Mouse (Mus musculus) neural tube, embryonic 11.5 days (tissue): Measurements from ENCODE around the gene Traf3. TPM values are rescaled to one million over a fixed set of nuclear protein-coding genes. Genes with fewer than 3 reads are reported as not detected.

Experiments used
- ATAC-seq: fragments of 200-750 bp; cut with Nextera tagmentation; 2 replicates; pipeline ENCODE4 v1.8.0; 2017; ENCODE audit warnings: moderate number of reproducible peaks, mild to moderate bottlenecking, moderate TSS enrichment, moderate library complexity; ENCODE audit not compliant: insufficient read depth, low FRiP score, low TSS enrichment
- DNase-seq: peaks from one replicate; pipeline ENCODE4 v3.0.0-alpha.2; 2015; ENCODE audit warnings: low spot score
- H3K27ac ChIP-seq: fragments of 300-500 bp; sonication (generic); 2 replicates; pipeline ENCODE4 v1.5.1; 2014; ENCODE audit warnings: low read depth, mild to moderate bottlenecking, low read length
- H3K27me3 ChIP-seq: fragments of 300-500 bp; sonication (generic); 2 replicates; pipeline ENCODE4 v1.6.1; 2014; ENCODE audit warnings: mild to moderate bottlenecking, low read length, mixed read lengths; ENCODE audit not compliant: control insufficient read depth, insufficient read depth
- H3K36me3 ChIP-seq: fragments of 300-500 bp; sonication (generic); 2 replicates; pipeline ENCODE4 v1.6.1; 2014; ENCODE audit warnings: mild to moderate bottlenecking, low read length, moderate library complexity, mixed read lengths; ENCODE audit not compliant: control insufficient read depth, insufficient read depth
- H3K4me1 ChIP-seq: fragments of 300-500 bp; sonication (generic); 2 replicates; pipeline ENCODE4 v1.6.1; 2014; ENCODE audit warnings: low read length, mixed read lengths; ENCODE audit not compliant: control insufficient read depth, insufficient read depth
- H3K4me2 ChIP-seq: fragments of 300-500 bp; sonication (generic); 2 replicates; pipeline ENCODE4 v1.6.1; 2014; ENCODE audit warnings: low read depth, mild to moderate bottlenecking, moderate library complexity
- H3K4me3 ChIP-seq: fragments of 300-500 bp; sonication (generic); 2 replicates; pipeline ENCODE4 v1.5.1; 2014; ENCODE audit warnings: low read depth, low read length
- H3K9ac ChIP-seq: fragments of 300-500 bp; sonication (generic); 2 replicates; pipeline ENCODE4 v1.6.1; 2014; ENCODE audit warnings: mild to moderate bottlenecking, low read length
- H3K9me3 ChIP-seq: fragments of 300-500 bp; sonication (generic); 2 replicates; pipeline ENCODE4 v1.6.1; 2016; ENCODE audit warnings: low read length; ENCODE audit not compliant: control insufficient read depth
- WGBS: fragments of 180-500 bp; shearing (Covaris S2); extraction: QIAGEN DNeasy Blood & Tissue Kit; methylation state at CpG from one replicate; pipeline ENCODE4 v1.1.7; 2014; 5-methylcytosine and 5-hydroxymethylcytosine counted together
- polyA plus RNA-seq: library from polyadenylated mRNA; unstranded; fragments of >200 nt; fragmentation: Nextera tagmentation; extraction: Ambion mirVana; gene quantifications from 2 replicates; pipeline ENCODE4 v1.2.1, GENCODE M21; 2014

Traf3 gene
- polyA plus RNA-seq, 1 experiment from 2014 or later: 16.2 TPM

- WGBS: 92% methylated on average over 4 of the region's 4 CpGs
- no peaks in the 10 kb centered on the region for H3K4me1 ChIP-seq
- H3K9me3 ChIP-seq: no peaks in the 10 kb centered on the region
Measured at GRCm38 (mm10) chr12:111233798-111234197, 67.6 kb downstream of the Traf3 start.

DNA sequence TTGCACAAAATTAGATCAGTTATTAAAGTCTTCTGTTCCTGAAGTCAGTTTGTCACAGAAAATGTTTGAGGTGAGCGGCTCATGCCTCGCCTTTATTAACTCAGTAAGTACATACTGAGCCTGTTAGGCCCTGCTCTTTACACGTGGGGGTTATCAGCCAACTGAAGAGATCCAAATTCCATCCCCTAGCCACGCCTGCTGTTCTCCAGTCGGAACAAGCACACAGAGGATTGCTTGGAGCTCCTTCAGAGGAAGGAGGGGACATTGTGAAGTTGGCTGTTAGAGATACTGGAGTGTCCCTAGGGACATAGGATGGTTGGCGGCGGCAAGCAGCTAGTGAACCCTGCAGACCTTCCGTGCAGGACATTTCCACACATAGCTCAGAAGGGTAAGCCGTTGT, 68.2 kb downstream of the Traf3 start:
- no peak overlapping the region for H3K9ac ChIP-seq
- no peak overlapping the region for H3K4me2 ChIP-seq
- ATAC-seq (no peak), DNase-seq (no peak)
- H3K27ac ChIP-seq: no peak overlapping the region
- H3K36me3 ChIP-seq: no peaks in the 10 kb centered on the region; the same call in 1 of the 2 replicates
- no peaks in the 10 kb centered on the region for H3K27me3 ChIP-seq
- no peaks in the 10 kb centered on the region for H3K4me1 ChIP-seq
- WGBS: 84% methylated on average over 9 of the region's 9 CpGs
- no peaks in the 10 kb centered on the region for H3K9me3 ChIP-seq
- no peak overlapping the region for H3K4me3 ChIP-seq

More at GRCm38 (mm10) chr12:111233798-111234197, 67.6 kb downstream of the Traf3 start:
- Histone ChIP-seq H3K27ac (no peak overlapping the region), H3K27me3 (no peaks in the 10 kb centered on the region), H3K4me3 (no peak overlapping the region), H3K9ac (no peak overlapping the region), H3K4me2 (no peak overlapping the region), H3K36me3 (no peaks in the 10 kb centered on the region)
- ATAC-seq (no peak), DNase-seq (no peak)

GRCm38 (mm10) chr12:111235631-111236030, 69.5 kb downstream of the Traf3 start:
- no peak for DNase-seq
- WGBS: 95% methylated on average over 6 of the region's 6 CpGs
- Histone ChIP-seq H3K9ac (no peak overlapping the region), H3K36me3 (no peaks in the 10 kb centered on the region; the same call in 1 of the 2 replicates), H3K9me3 (no peaks in the 10 kb centered on the region), H3K4me3 (no peak overlapping the region), H3K4me1 (no peaks in the 10 kb centered on the region), H3K27me3 (no peaks in the 10 kb centered on the region), H3K27ac (no peak overlapping the region), H3K4me2 (no peak overlapping the region)
- no peak for ATAC-seq

- no peak overlapping the region for H3K27ac ChIP-seq
- H3K27me3 ChIP-seq: no peaks in the 10 kb centered on the region
- no peaks in the 10 kb centered on the region; the same call in 1 of the 2 replicates for H3K36me3 ChIP-seq
- no peak for DNase-seq
- H3K9me3 ChIP-seq: no peaks in the 10 kb centered on the region
- ATAC-seq: no peak
- no peak overlapping the region for H3K4me2 ChIP-seq
- no peaks in the 10 kb centered on the region for H3K4me1 ChIP-seq
- no peak overlapping the region for H3K4me3 ChIP-seq
- WGBS: 94% methylated on average over 16 of the region's 16 CpGs
- no peak overlapping the region for H3K9ac ChIP-seq
Measured at GRCm38 (mm10) chr12:111237611-111238188, 71.5 kb downstream of the Traf3 start.

DNA sequence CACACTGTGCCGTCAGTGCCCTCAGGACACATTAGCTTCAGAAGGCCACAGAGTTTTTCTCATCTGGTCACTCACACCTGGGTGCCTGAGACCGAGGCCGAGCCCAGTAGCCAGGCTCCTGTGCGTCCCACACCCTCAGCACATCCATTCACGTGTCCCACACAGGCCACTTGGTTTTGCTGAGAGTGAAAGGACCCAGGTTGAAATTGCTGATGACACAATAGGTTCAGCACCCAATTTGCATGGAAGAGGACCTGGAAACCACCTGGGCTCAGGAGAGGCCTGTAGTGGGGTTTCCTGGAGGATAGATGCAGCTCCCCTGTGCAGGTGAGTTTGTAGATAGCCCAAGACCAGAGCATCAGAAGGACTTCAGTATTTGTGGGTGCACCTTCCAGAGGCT, 72.2 kb downstream of the Traf3 start:
- peaks cover 4% of the 10 kb centered on the region; the same call in 1 of the 2 replicates for H3K36me3 ChIP-seq

GRCm38 (mm10) chr12:111238778-111239177, 72.6 kb downstream of the Traf3 start:
- DNase-seq: no peak
- H3K36me3 ChIP-seq: peaks cover 4% of the 10 kb centered on the region; the same call in 1 of the 2 replicates
- H3K4me2 ChIP-seq: no peak overlapping the region
- no peak overlapping the region for H3K27ac ChIP-seq
- ATAC-seq: no peak
- H3K27me3 ChIP-seq: no peaks in the 10 kb centered on the region
- no peak overlapping the region for H3K4me3 ChIP-seq
- H3K4me1 ChIP-seq: no peaks in the 10 kb centered on the region
- WGBS: 69% methylated on average over 4 of the region's 4 CpGs
- H3K9ac ChIP-seq: no peak overlapping the region
- H3K9me3 ChIP-seq: no peaks in the 10 kb centered on the region

More for the DNA sequence above, 72.2 kb downstream of the Traf3 start:
- 86% methylated on average over 5 of the region's 5 CpGs for WGBS
- Histone ChIP-seq H3K9me3 (no peaks in the 10 kb centered on the region), H3K9ac (no peak overlapping the region), H3K4me2 (no peak overlapping the region), H3K4me3 (no peak overlapping the region), H3K27me3 (no peaks in the 10 kb centered on the region), H3K27ac (no peak overlapping the region), H3K4me1 (no peaks in the 10 kb centered on the region)
- no peak for ATAC-seq
- DNase-seq: no peak

DNA sequence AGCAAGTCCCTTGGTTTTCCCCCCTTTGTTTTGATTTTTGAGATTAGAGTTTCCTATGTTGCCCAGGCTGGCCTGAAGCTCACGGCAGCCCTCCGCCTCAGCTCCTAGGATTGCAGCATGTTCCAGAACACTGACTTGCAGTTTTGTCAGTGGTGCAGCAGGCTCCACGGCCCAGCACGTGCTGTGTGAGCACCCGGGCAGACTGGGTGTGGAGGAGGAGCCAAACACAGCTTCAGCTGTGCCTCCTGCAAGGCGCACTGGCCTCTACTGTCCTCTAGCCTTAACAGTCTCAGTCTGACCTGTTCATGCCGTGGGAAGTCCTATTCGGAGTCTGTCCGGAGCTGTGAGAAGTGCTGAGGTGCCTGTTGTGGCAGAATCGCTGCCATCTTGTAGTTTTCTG, 73.8 kb downstream of the Traf3 start:
- Histone ChIP-seq H3K9me3 (no peaks in the 10 kb centered on the region), H3K4me2 (no peak overlapping the region), H3K4me3 (no peak overlapping the region), H3K36me3 (peaks cover 4% of the 10 kb centered on the region; the same call in 1 of the 2 replicates), H3K9ac (no peak overlapping the region), H3K27me3 (no peaks in the 10 kb centered on the region), H3K4me1 (no peaks in the 10 kb centered on the region), H3K27ac (no peak overlapping the region)
- DNase-seq (no peak), ATAC-seq (no peak)
- WGBS: 93% methylated on average over 10 of the region's 10 CpGs

- peaks cover 4% of the 10 kb centered on the region; the same call in 1 of the 2 replicates for H3K36me3 ChIP-seq
- no peak overlapping the region for H3K4me2 ChIP-seq
- 93% methylated on average over 6 of the region's 6 CpGs for WGBS
- H3K4me1 ChIP-seq: no peaks in the 10 kb centered on the region
- ATAC-seq (no peak), DNase-seq (no peak)
- no peak overlapping the region for H3K27ac ChIP-seq
- H3K27me3 ChIP-seq: no peaks in the 10 kb centered on the region
- H3K9me3 ChIP-seq: no peaks in the 10 kb centered on the region
- no peak overlapping the region for H3K9ac ChIP-seq
- H3K4me3 ChIP-seq: no peak overlapping the region
Measured at GRCm38 (mm10) chr12:111241916-111242315, 75.7 kb downstream of the Traf3 start.

DNA sequence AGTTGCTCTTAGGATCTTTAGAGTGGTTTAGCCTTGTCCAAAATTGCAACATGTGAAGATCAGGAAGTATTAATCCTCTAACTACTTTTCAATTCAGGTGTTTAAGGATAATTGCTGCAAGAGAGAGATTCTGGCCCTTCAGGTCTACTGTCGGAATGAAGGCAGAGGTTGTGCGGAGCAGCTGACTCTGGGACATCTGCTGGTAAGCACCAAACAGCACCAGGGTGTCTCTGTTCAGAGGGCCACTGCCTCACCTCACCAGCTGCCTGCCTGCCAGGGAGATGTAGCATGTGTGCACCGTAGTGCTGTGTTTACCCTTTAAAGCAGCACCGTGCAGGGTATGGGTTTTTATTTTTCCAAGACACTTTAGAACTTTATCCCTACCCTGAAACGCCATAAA, 76.2 kb downstream of the Traf3 start:
- Histone ChIP-seq H3K4me1 (no peaks in the 10 kb centered on the region), H3K27me3 (no peaks in the 10 kb centered on the region), H3K36me3 (peaks cover 4% of the 10 kb centered on the region; the same call in 1 of the 2 replicates), H3K9me3 (no peaks in the 10 kb centered on the region), H3K27ac (no peak overlapping the region), H3K4me2 (no peak overlapping the region), H3K4me3 (no peak overlapping the region), H3K9ac (no peak overlapping the region)
- ATAC-seq (no peak), DNase-seq (no peak)
- 86% methylated on average over 5 of the region's 5 CpGs for WGBS
